Mouse (Mus musculus) neutrophil, adult 5-6 weeks (primary cell): ENCODE results near the gene Prrt1. TPM values are rescaled to one million over a fixed set of nuclear protein-coding genes. Genes with fewer than 3 reads are reported as not detected.
A peak's percentile ranks its signal among the peaks of the same experiment; 100 is the strongest.

ENCODE experiments used
- ATAC-seq: fragments of 151-379, 151-347 bp; 2 replicates; pipeline ENCODE4 v1.8.0; 2017; ENCODE audit warnings: mild to moderate bottlenecking, moderate TSS enrichment; ENCODE audit not compliant: insufficient number of reproducible peaks, poor library complexity, low FRiP score, severe bottlenecking; ENCODE audit errors: extremely low read depth
- total RNA-seq: library from RNA; stranded (forward); fragments of 200-1000 nt; gene quantifications from 2 replicates; pipeline ENCODE4 v1.2.3, GENCODE M21; 2017

Gene Prrt1
- total RNA-seq, 1 experiment from 2014 or later = not detected

GRCm38 (mm10) chr17:34593752-34594525, 35.4 kb upstream of the Prrt1 start:
- ATAC-seq = no peak

- ATAC-seq = no peak
Observed at GRCm38 (mm10) chr17:34596098-34596497, 33.2 kb upstream of the Prrt1 start.

- no peak for ATAC-seq
Observed at GRCm38 (mm10) chr17:34597566-34598095, 31.7 kb upstream of the Prrt1 start, which contains the start of gene Ager. Gene Ager, plus strand, starts transcription at chr17:34597862.

GRCm38 (mm10) chr17:34599891-34600290, 29.4 kb upstream of the Prrt1 start:
- no peak for ATAC-seq

- ATAC-seq = no peak
Observed at GRCm38 (mm10) chr17:34601796-34602195, 27.5 kb upstream of the Prrt1 start.

- peak; percentile 79 for ATAC-seq
Observed at GRCm38 (mm10) chr17:34603375-34604060, 25.8 kb upstream of the Prrt1 start, which contains the start of gene Rnf5. Gene Rnf5, minus strand, starts transcription at chr17:34603690.

- ATAC-seq = peak; percentile 66
Observed at GRCm38 (mm10) chr17:34604061-34604508, 25.2 kb upstream of the Prrt1 start, which contains the start of gene Agpat1. Gene Agpat1, plus strand, starts transcription at chr17:34604262.

GRCm38 (mm10) chr17:34604511-34605237, 24.7 kb upstream of the Prrt1 start:
- no peak for ATAC-seq

GRCm38 (mm10) chr17:34605609-34606008, 23.7 kb upstream of the Prrt1 start:
- peak; percentile 17; the same call in 1 of the 2 replicates for ATAC-seq

GRCm38 (mm10) chr17:34606186-34607039, 22.9 kb upstream of the Prrt1 start:
- no peak for ATAC-seq

GRCm38 (mm10) chr17:34607997-34608396, 21.3 kb upstream of the Prrt1 start:
- no peak for ATAC-seq

GRCm38 (mm10) chr17:34611050-34611449, 18.3 kb upstream of the Prrt1 start:
- no peak for ATAC-seq

GRCm38 (mm10) chr17:34613054-34613645, 16.2 kb upstream of the Prrt1 start:
- no peak for ATAC-seq

- ATAC-seq = no peak
Observed at GRCm38 (mm10) chr17:34613830-34614229, 15.5 kb upstream of the Prrt1 start.

- no peak for ATAC-seq
Observed at GRCm38 (mm10) chr17:34615871-34616270, 13.5 kb upstream of the Prrt1 start, which contains the start of gene Egfl8. Gene Egfl8, minus strand, starts transcription at chr17:34615971.

- peak; percentile 80 for ATAC-seq
Observed at GRCm38 (mm10) chr17:34618999-34619398, 10.3 kb upstream of the Prrt1 start.

GRCm38 (mm10) chr17:34621006-34621405, 8.3 kb upstream of the Prrt1 start:
- no peak for ATAC-seq

GRCm38 (mm10) chr17:34623161-34623560, 6.2 kb upstream of the Prrt1 start:
- no peak for ATAC-seq
